Mouse (Mus musculus): ENCODE data around the gene Nans.

GRCm38 (mm10) chr4:46495543-46495942, 6.5 kb downstream of the Nans start:
- TF ChIP-seq POLR2A (IDR thresholded peaks at IDR 0.05; ENCODE audit: insufficient read depth, low read length) (no peak), CTCF (IDR thresholded peaks at IDR 0.05; ENCODE audit: low read depth, low read length) (no peak), EP300 (IDR thresholded peaks at IDR 0.05; ENCODE audit: insufficient read depth, low read depth, low read length) (no peak)

Data from ES-Bruce4 (cell line).